Mouse (Mus musculus) adipocyte (in vitro differentiated cells): Measurements from ENCODE around the gene Gper1.

Experiments used
- DNase-seq: peaks from one replicate; pipeline ENCODE4 v3.0.0-alpha.2; 2016; ENCODE audit warnings: low spot score

The Gper1 gene

DNA sequence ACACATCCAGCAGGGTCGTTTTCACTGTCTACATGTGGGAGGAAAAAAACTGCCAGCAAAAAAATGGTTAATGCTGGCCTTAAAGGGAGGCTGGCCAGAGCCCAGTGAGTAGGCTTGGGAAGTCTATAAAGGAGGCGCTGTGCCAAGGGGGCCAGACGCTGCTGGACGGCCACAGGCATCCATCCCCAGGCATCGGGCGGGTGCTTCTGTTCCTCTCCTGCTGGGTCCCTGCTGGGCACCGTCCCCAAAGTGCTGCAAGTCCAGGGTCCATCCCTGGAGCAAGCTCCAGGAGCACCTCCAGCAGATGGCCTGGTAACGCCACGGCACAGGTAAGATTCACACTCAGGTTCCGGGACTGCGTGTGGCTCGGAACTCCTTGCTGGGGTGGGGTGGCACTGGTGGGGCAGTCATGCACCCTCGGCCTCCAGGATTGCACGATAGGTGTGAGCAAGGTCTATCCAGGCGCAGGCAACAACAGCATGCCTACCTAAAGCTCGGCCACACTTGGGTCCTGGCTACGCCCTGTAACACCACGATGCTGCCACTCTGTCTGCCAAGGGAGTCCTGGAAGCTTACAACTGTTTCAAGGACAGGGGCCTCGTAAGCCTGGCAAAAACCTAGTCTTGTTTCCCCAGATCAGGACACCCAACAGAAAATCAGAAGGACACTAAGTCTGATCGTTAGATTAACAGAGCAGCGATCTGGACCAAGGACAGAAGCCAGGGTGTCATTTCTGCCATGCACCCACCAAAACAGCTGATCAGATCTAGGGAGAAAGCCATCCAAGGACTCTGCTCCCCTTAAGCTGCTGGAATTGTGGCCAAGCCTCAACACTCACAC, at the start of gene Gper1:
Gene Gper1 (plus strand): TSS at position 126 of the 840 bp plus-strand sequence.
- peak; percentile 89 for DNase-seq

DNA sequence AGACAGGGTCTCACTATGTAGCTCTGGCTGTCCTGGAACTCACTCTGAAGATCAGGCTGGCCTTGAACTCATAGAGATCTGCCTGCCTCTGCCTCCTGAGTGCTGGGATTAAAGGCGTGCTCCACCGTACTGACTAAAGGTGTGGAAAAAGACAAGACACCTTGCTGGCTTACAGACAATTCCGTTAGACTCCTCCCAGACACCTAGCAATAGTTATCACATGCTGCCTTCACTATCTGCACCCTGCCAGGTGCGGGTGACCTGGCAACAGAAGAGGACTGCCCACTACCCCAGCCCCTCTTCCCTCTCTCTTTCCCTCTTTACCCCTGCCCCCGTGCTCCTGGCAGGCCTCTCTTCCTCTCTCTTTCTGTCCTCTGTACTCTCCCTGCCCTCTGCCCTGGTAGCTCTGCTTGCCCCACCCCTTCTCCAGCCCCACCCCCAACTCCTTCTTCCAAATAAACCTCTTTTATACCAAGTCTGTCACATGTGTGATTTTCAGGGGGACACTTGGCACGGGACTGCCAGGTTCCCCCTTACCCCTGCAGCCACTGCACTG, 49.0 kb upstream of the Gper1 start:
- DNase-seq: peak; percentile 56

DNA sequence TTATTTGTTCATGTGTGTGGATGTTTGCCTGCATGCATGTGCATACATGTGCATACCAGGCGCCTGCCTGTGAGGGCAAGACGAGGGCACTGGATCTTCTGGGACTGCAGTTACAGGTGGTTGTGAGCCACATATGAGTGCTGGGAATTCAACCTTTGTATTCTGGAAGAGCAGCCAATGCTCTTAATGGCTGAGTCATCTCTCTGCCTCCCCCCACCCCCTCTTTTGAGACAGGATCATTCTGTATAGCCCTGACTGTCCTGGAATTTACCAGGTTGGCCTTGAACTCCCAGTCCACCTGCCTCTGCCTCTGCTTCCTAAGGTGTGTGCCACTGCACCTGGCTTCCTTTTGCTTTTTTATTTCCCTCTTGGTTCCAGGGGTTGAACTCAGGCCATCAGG, 48.1 kb upstream of the Gper1 start:
- no peak for DNase-seq

DNA sequence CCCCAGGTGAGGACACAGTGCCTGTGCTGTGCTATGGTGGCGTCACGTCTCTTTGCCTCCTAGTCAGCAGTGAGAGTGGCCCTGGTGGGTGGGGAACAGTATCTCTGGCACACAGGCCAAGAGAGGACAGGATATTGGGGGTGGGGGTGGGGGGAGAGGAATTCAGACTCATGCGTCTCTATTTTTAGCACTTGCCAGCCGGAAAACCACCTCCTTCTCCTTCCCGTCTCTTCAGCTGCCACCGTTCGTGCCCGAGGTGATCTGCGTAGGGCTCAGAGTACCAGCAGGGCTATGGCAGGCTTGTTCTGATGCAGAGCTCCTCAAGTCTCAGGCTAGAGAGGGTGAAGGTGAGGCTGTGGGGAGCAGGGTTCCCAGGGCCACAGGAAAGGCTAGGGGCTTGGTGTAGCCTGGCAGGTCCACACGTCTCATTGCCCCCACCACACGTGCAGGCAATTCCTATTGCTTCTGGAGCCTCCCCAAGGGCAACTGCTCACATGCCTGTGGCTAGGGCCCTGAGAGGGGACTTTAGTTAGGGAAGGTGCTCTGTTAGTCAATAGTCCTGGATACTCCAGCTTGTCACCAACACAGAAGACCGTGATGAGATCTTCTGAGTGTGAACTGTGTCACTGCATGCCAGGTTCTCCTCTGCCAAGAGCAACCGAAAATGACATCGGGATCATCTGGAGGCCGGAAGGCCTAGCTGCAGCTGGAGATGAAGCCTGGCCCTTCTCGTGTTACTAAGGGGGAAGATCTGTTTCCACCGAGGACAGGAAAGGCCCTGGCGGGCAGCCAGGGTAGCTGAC, 45.3 kb upstream of the Gper1 start, which contains the start of gene Gpr146:
Gene Gpr146 (plus strand): TSS at position 230 of the 803 bp plus-strand sequence.
- peak; percentile 74 for DNase-seq

DNA sequence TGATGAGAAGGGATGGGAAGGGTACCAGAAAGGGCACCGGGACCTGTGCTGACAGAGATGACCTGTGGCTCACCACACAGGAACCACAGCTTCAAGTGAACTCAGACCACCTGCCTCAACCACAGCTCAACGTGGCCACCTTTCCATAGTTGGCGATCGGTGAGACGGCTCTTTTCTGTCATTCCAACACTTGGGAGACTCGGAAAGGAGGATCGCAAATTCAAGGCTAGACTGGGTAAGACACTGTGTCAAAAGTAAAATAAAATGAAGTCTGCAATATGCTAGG, 44.7 kb upstream of the Gper1 start:
- no peak for DNase-seq

DNA sequence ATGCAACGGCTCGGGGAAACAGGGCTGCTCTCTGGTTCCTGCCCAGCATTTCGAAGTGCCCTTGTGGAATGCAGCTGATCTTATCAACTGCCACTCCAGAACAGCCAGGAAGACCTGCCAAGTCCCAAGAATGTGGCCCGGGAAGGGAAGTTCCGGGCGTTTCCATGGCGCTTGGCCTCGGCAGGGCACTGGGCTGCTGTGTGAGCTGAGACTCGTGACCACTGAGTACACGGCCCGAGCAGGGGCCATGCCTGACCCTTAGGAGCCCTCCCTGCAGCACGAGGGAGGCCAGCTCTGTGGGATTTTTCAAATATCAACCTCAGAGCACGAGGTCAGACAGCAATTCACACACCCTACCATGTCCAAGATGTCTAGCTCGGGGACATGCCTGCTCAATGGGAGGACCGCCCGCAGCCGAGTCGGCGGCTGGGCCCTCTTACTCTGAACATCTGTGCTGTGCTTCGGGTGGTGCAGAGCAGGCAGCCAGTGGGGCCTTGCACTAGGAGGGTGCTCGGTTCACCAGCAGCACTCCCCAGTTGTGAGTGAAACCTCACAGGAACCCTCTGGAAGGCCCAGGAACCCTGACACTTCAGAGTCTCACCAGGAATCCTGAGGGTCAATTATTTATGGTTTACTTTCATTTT, 43.8 kb upstream of the Gper1 start:
- peak; percentile 97 for DNase-seq

DNA sequence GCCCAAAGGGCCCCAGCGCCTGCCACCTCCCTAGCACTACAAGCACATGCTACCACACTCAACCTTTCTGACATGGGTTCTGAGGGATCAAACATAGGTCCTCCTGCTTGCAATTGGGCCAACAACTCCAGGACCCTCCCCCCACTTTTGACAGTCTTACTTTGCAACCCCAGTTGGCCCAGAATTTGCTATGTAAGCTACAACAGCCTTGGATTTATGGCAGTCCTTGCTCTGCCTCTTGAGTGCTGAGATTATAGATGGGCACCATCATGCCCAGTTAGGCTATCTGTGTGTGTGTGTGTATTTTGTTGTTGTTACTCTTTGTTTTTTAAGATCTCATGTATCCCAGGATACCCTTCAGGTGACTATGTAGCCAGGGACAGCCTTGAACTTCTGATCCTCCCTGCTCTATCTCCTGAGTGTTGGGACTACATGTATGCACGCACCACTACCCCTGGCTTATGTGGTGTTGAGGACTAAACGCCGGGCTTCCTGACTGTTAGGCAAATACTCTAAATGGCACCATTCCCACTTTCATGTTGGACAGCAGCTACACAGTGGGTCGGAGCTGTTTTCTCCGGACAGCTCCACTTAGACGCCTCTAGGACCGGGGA, 43.1 kb upstream of the Gper1 start:
- DNase-seq: no peak

DNA sequence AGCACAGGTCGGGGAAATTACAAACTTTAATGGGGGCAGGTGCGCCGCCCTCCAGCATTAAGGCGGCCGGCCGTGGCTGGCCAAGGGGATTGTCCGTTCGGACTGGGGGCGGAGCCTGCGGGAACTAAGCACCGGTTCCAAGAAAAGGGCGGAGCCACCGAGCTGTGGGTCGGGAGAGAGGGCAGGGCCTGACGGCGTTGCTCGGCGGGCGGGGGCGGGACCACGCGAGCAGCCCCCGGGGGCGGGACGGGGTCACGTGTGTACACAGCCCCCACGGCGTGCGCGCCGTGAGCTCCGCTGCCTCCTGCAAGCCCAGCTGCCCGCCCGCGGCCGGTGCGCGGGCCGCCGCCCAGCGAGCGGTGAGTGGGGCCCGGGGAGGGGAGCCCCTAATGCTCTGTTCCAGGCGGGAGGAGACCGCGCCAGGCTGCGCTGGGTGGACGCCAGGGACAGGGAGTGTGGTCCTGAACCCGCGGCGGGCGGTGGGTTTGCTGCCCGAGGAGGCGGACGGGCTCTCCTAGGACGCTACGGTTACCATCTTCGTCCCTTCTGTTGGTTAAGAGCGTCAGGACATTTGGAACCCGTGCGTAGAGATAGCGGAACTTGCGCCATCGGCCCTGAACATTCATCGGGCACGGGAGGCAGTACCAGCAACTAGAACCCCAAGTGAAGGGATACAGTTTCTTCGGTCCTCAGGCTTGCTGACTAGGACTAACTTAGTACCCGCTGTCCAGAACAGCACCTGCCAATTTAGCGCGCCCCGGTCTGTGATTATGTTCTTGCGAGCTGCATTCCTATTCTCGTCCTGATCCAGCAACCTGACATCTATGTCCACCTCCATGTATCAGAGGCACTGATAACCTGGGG, 42.3 kb upstream of the Gper1 start:
- peak; percentile 99 for DNase-seq

DNA sequence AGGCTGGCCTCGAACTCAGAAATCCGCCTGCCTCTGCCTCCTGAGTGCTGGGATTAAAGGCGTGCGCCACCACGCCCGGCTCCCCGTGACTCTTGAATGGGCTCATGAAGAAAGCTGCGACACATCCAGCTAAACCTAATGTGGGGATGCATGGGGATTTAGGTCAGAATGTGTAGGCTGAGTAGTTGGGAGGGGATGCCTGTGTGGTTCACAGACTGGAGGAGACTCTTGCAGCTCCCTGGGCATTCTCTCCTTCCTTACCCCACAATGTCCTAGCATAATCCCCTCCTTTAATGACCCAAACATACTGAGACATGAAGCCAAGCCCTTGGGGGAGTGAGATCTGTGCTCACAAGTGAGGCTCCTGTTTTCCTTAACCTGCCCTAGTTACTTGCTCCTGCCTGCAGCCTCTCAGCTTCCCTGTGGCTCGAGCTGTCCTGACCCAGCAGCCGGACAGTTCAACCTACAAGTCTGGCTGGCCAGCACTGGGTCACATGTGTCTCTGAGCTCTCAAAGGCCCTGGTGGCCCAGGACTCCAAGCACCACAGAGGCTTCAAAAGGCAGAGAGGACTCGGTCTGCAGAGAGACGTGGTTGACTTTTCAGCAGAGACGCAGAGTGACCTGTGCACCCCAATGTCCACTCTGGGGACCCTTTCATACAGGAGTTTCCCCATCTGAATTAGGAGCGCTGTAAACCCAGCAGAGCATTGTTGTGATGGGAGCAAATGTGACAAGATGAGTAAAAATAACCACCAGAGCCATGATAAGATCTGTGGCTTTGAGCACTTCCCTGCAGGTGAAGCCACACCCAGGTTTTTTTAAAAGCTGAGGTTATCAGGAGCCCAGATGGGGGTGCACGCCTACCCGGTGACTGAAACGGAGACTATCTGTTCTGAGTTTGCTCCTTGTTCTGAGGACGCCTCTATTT, 41.1 kb upstream of the Gper1 start:
- peak; percentile 74 for DNase-seq

DNA sequence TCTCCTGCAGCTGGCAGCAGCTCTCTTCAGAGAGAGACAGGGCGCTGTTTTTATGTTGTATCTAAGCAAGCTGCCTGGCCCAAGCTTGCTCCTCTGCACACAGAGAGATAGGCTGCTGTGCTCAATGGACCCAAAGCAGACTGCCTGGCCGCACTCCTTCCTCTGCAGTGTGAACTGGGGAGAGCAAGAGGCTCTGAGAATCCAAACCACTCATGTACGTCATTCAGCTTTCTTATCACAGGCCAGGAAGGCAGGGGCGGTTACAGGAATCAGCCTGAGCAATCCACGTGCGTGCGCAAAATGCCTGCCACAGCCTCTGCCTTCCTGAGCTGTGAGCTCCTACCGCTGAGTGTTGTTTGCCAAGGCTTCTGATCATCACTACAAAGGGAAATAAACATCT, 40.2 kb upstream of the Gper1 start:
- peak; percentile 41 for DNase-seq

DNA sequence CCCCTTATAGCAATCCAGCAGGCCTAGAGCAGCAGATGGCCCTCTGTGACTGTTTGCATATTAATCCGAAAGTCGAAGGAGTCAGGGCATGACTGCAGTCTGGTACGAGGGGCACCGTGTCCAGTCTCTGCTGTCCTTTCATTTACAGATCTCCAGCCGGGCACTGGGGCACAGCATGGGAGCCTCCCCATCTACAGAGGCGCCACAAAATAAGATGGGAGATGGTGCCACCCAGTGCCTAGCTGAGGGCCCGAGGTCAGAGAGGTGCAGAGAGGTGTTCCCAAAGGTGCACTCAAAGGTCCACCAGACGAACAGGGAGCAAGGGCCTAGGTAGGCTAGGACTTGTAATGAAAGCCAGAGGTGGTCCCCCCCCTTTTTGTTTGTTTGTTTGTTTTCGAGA, 39.7 kb upstream of the Gper1 start:
- DNase-seq: no peak

DNA sequence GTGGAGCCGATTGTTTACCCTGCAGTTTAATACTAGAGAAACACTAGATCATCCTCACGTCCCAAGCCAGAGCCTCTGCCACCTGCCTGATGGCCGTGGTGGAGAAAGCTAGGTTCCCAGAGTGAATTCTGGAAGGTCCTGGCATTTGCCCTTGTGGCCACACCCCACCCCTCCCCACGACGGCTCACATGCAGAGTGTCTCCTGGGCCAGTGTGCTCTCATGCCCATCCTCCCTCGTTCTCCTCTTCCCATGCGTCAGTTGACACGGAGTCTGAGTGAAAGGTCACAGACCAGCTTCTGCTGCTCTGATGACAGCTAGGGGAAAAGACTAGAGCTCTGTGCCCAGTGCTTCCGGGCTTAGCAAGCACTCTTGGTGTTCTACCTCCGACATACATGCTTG, 38.4 kb upstream of the Gper1 start:
- peak; percentile 98 for DNase-seq

DNA sequence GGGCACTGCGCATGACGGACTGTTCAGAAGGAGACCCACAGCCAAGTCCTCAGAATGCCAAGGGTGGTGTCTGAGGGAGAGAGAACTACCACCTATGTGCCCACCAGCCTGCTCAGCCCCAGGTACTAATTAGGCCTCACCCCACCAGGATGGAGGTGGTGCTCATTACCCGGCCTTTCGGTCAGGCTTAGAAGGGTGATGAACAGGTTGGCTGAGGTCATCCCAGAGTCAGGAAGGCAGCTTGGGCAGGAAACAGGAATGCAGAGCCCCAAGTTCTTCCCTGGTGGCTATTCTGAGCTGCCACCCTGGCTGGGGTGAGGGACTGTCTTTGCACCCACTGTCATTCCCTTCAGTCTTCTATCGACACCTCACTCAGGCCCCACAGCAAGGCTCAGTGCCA, 36.9 kb upstream of the Gper1 start:
- no peak for DNase-seq

DNA sequence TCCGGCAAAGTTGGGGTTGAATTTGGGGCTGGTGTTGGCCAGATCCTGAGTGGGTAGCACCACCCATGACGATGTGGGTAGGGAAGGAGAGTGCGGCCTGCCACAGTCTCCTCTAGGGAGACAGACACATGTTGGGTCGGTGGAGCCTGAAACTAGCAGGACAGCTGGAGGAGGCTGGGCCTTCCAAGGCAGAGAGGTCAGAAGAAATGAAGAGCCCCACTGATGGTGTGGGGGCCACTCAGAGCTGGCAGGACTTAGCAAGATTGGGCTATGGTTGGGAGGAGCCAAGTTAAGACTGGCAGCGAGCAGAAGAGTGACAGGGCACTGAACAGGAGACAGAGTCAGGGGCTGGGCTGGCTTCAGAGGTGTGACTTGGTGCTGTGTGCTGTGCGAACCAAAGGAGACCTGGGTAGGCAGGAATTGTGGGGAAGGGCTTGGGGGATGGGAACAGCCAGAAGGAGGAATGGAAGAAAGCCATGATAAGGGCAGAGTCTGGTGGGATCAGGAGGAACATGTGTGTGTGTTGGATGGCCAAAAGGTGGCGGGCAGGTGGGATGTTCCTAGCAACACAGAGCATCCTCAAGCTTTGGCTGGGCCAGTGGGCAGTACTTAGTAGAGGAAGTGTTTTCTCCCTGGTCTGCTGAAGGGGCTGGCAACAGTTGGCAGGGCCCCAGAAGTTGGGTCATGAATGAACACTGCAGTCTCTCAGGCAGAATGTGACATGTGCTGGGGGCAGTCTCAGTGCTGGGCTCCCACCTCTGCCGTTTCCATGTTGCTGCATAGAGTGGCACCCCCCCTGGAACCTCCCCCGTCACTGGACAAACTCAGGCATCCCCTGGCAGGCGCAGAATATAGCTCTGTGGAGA, 35.4 kb upstream of the Gper1 start:
- no peak for DNase-seq

DNA sequence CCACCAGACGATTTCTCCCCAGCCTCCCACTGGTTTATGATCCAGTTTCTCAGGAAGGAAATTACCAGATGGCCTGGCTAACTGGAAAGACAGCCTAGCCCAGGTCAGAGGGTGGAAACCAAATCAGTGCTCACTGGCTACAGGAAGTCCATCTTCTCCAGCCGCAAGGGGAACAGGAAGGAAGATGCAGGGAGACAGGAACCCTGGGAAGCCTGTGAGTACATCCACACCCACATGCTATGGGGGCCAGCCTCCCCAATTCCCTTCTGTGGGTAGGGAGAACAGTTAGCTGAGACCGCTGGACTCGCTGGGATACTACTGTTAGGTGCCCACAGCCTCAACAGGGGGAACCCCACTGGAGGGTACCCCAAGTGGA, 34.8 kb upstream of the Gper1 start:
- no peak for DNase-seq

DNA sequence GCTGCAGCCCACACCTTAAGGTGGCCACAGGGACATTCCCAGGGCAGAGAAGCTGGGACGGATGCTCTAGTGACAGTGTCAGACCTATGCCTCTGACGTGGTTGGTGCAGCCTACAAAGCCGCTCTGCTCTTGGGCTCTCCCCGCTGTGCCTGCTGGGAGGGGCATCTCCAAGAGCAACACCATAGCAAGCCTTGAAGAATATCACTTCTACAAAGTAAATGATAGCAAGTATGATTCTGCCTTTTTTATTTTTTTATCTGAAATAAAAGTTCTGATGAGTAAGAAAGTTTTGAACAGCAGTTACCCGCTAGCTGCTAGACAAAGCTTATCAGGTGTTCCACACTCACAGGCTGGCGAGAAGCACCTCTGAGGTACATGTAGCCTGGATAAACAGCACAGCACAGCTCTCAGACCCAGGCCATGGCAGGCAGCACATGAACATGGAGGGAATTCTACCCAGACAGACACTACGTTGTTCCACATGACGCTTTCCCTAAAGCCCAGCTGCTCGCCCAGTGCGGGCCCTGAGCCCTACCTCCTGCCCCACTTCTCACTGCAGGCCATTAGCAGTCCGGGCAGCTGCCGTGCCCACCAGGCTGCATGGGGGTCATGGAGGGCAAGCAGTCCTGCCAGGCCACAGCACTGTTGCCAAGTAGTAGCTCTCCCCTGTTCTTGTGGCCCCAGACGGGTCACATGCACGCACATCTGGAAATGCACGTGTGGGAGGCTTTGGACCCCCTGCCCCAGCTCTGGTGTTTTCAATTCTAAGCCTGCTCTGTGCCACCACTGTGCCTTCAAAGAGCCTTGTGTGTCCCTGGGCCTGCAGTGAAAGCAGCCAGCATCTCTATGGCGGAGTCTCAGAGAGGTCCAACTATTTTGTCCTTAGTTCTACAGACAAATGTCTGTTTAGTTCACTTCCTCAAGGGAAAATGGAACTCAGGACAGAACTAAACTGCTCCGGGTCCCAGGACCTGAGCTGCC, 34.0 kb upstream of the Gper1 start:
- DNase-seq: no peak

DNA sequence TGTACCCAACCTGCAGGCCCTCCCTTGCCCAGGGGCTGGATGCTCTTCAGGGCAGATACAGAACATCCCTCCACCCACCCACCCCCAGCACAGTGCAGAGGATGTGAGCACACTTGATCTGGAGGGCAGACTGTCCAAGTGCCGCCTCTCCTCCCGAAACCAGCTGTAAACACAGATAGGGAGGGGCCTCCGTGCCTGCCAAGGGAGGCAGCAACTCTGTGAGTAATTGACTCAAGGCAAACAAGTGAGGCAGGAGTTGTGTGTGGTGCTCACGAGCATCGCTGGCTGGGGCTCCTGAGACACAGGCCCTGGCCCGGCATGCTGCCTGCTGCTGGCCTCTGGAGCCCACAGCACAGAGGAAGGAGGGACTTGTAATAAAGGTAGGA, 33.3 kb upstream of the Gper1 start:
- DNase-seq: peak; percentile 96
